Comparison of ENCODE assay signal across 15 mouse cellular contexts in genomic region chr3:80874081-80874480, GRCm38 (mm10). TPM values are rescaled to one million over a fixed set of nuclear protein-coding genes. Genes with fewer than 3 reads are reported as not detected.
"Had no signal": no experiment of that assay in that cellular context is flagged by ENCODE, and none has a peak within 500 bp of the region (broad histone marks: within the 10 kb centered on the region; RNA-seq: fewer than 3 reads in every experiment).

No protein-coding gene starts in this region.

- H3K4me3 ChIP-seq: limb, embryonic 12.5 days; midbrain, embryonic 10.5 days; stomach, embryonic 15.5 days had no signal

- H3K36me3 ChIP-seq: midbrain, embryonic 10.5 days; stomach, embryonic 15.5 days had no signal

- H3K4me2 ChIP-seq: limb, embryonic 12.5 days; stomach, embryonic 15.5 days had no signal

- H3K27ac ChIP-seq: limb, embryonic 12.5 days; liver, embryonic 14.5 days; midbrain, embryonic 10.5 days; stomach, embryonic 15.5 days had no signal

- H3K4me1 ChIP-seq: stomach, embryonic 15.5 days had no signal

- H3K9ac ChIP-seq: limb, embryonic 12.5 days; liver, embryonic 14.5 days; stomach, embryonic 15.5 days had no signal

- H3K9me3 ChIP-seq: limb, embryonic 12.5 days; midbrain, embryonic 10.5 days; stomach, embryonic 15.5 days had no signal

- H3K27me3 ChIP-seq: limb, embryonic 12.5 days; stomach, embryonic 15.5 days had no signal

- DNase-seq: kidney, adult 11 months; kidney, postnatal 14 days; layer of hippocampus, postnatal 36 days; lung, adult 18-20 months; midbrain, embryonic 14.5 days; right cerebral cortex, postnatal 14 days; thymus, adult 2 months; thymus, postnatal 25 days had no signal

RNA-seq across cellular contexts. Expression of gene Glrb, which starts 39.4 kb away (rescaled TPM):
- total RNA-seq: liver, adult 2 months; megakaryocyte progenitor cell, adult 5-6 weeks; monocyte, adult 5-6 weeks had no signal
- polyA plus RNA-seq: liver, adult 2 months had no signal
